ENCODE assay signal across 12 mouse cellular contexts in genomic region chr4:62641230-62641589, GRCm38 (mm10).
DNase-seq lines count a peak whose midpoint lies in the region; ATAC-seq lines count a peak whose summit lies in the region.
"Had no signal": no experiment of that assay in that cellular context is flagged by ENCODE, and none has a peak within 500 bp of the region (broad histone marks: within the 10 kb centered on the region; RNA-seq: fewer than 3 reads in every experiment).

No protein-coding gene starts in this region.

- H3K27ac ChIP-seq in kidney, embryonic 14.5 days (ENCODE audit: low read depth, low read length), result peak overlapping the region; percentile 59
- peak overlapping the region; percentile 62; the same call in 1 of the 2 replicates for H3K27ac ChIP-seq in embryonic facial prominence, embryonic 11.5 days (replicated peaks; ENCODE audit: low read depth, low read length)
- H3K27ac ChIP-seq in heart, embryonic 15.5 days, result peak overlapping the region; percentile 77
- H3K27ac ChIP-seq in liver, embryonic 13.5 days, result no peak overlapping the region; the same call in 1 of the 2 replicates
- H3K27ac ChIP-seq: midbrain, embryonic 13.5 days had no signal

- H3K9me3 ChIP-seq in kidney, embryonic 14.5 days (ENCODE audit: control insufficient read depth, low read length), result no peaks in the 10 kb centered on the region
- no peaks in the 10 kb centered on the region for H3K9me3 ChIP-seq in embryonic facial prominence, embryonic 11.5 days (replicated peaks; ENCODE audit: control insufficient read depth, low read length)
- no peaks in the 10 kb centered on the region for H3K9me3 ChIP-seq in heart, embryonic 15.5 days (replicated peaks)
- H3K9me3 ChIP-seq in liver, embryonic 13.5 days (replicated peaks), result no peaks in the 10 kb centered on the region
- H3K9me3 ChIP-seq: hindbrain, embryonic 13.5 days; midbrain, embryonic 13.5 days had no signal

- 0 out of 2 replicates have a peak overlapping the region, but pooled peaks have one; percentile 18 for H3K9ac ChIP-seq in kidney, embryonic 14.5 days (ENCODE audit: low read depth, low read length)
- no peak overlapping the region for H3K9ac ChIP-seq in embryonic facial prominence, embryonic 11.5 days (replicated peaks; ENCODE audit: low read length)
- no peak overlapping the region for H3K9ac ChIP-seq in heart, embryonic 15.5 days
- H3K9ac ChIP-seq in liver, embryonic 13.5 days, result no peak overlapping the region
- H3K9ac ChIP-seq: hindbrain, embryonic 13.5 days; midbrain, embryonic 13.5 days had no signal

- no peak overlapping the region for H3K4me2 ChIP-seq in kidney, embryonic 14.5 days (replicated peaks; ENCODE audit: low read depth, low read length)
- H3K4me2 ChIP-seq in embryonic facial prominence, embryonic 11.5 days (ENCODE audit: low read depth, low read length), result no peak overlapping the region
- H3K4me2 ChIP-seq in heart, embryonic 15.5 days, result no peak overlapping the region
- no peak overlapping the region for H3K4me2 ChIP-seq in liver, embryonic 13.5 days
- H3K4me2 ChIP-seq: hindbrain, embryonic 13.5 days; midbrain, embryonic 13.5 days had no signal

- ATAC-seq in kidney, embryonic 14.5 days (ENCODE audit: low FRiP score, low TSS enrichment), result no peak
- ATAC-seq in embryonic facial prominence, embryonic 11.5 days (replicated peaks; ENCODE audit: insufficient number of reproducible peaks, low FRiP score, low TSS enrichment, low read depth), result no peak
- ATAC-seq in heart, embryonic 15.5 days (replicated peaks; ENCODE audit: insufficient number of reproducible peaks, insufficient read depth, low FRiP score, low read depth), result peak; percentile 67
- peak; percentile 25; the same call in 1 of the 2 replicates for ATAC-seq in liver, embryonic 13.5 days (ENCODE audit: low read depth)
- ATAC-seq: midbrain, embryonic 13.5 days had no signal

- 23% methylated on average over 11 of the region's 11 CpGs for WGBS in kidney, embryonic 14.5 days
- 28% methylated on average over 11 of the region's 11 CpGs for WGBS in embryonic facial prominence, embryonic 11.5 days
- 35% methylated on average over 11 of the region's 11 CpGs for WGBS in heart, embryonic 15.5 days
- WGBS in liver, embryonic 13.5 days (ENCODE audit: insufficient replicate concordance), result 7% methylated on average over 11 of the region's 11 CpGs

- no peak overlapping the region for H3K4me3 ChIP-seq in kidney, embryonic 14.5 days (ENCODE audit: low read length)
- no peak overlapping the region for H3K4me3 ChIP-seq in embryonic facial prominence, embryonic 11.5 days (ENCODE audit: low read depth, low read length)
- H3K4me3 ChIP-seq in heart, embryonic 15.5 days, result no peak overlapping the region
- H3K4me3 ChIP-seq in liver, embryonic 13.5 days (replicated peaks), result no peak overlapping the region
- H3K4me3 ChIP-seq: hindbrain, embryonic 13.5 days; midbrain, embryonic 13.5 days had no signal

- H3K4me1 ChIP-seq in kidney, embryonic 14.5 days (ENCODE audit: control insufficient read depth, insufficient read depth, low read length), result peaks cover 14% of the 10 kb centered on the region
- H3K4me1 ChIP-seq in embryonic facial prominence, embryonic 11.5 days (ENCODE audit: control insufficient read depth, insufficient read depth, low read length), result no peaks in the 10 kb centered on the region
- peaks cover 49% of the 10 kb centered on the region for H3K4me1 ChIP-seq in heart, embryonic 15.5 days (replicated peaks)
- peaks cover 15% of the 10 kb centered on the region for H3K4me1 ChIP-seq in liver, embryonic 13.5 days (replicated peaks)

- H3K27me3 ChIP-seq in kidney, embryonic 14.5 days (ENCODE audit: control insufficient read depth, insufficient read depth, low read length), result no peaks in the 10 kb centered on the region; the same call in 1 of the 2 replicates
- no peaks in the 10 kb centered on the region for H3K27me3 ChIP-seq in embryonic facial prominence, embryonic 11.5 days (ENCODE audit: control insufficient read depth, insufficient read depth, low read length)
- no peaks in the 10 kb centered on the region; the same call in 1 of the 2 replicates for H3K27me3 ChIP-seq in heart, embryonic 15.5 days
- no peaks in the 10 kb centered on the region for H3K27me3 ChIP-seq in liver, embryonic 13.5 days
- H3K27me3 ChIP-seq: midbrain, embryonic 13.5 days had no signal

- no peak for DNase-seq in kidney, adult 11 months
- no peak for DNase-seq in embryonic facial prominence, embryonic 11.5 days (ENCODE audit: low spot score)
- DNase-seq in liver, embryonic 13.5 days, result no peak
- no peak for DNase-seq in right cerebral cortex, postnatal 25 days
- no peak for DNase-seq in left cerebral cortex, adult 9 months (ENCODE audit: low spot score in 2 of 2)
- DNase-seq in MN1 (ENCODE audit: low spot score), result no peak
- DNase-seq: cerebellum, adult 11-12 months; thymus, adult 18-20 months had no signal

- H3K36me3 ChIP-seq in kidney, embryonic 14.5 days (ENCODE audit: control insufficient read depth, insufficient read depth, low read length), result peaks cover 7% of the 10 kb centered on the region; the same call in 1 of the 2 replicates
- no peaks in the 10 kb centered on the region for H3K36me3 ChIP-seq in embryonic facial prominence, embryonic 11.5 days (replicated peaks; ENCODE audit: control insufficient read depth, insufficient read depth, low read depth, low read length)
- H3K36me3 ChIP-seq in heart, embryonic 15.5 days, result no peaks in the 10 kb centered on the region
- no peaks in the 10 kb centered on the region for H3K36me3 ChIP-seq in liver, embryonic 13.5 days
- H3K36me3 ChIP-seq: hindbrain, embryonic 13.5 days had no signal

Comparison
In these comparisons a context has a peak if more than half of its experiments do, and no peak if none do; other contexts are left out.
1. ATAC-seq: peak in heart, embryonic 15.5 days (single experiment) and liver, embryonic 13.5 days (single experiment); none in kidney, embryonic 14.5 days (single experiment) and embryonic facial prominence, embryonic 11.5 days (single experiment).